Mouse (Mus musculus) left cerebral cortex, adult 18-20 months (tissue): ENCODE measurements around the gene Egfl7. TPM values are rescaled to one million over a fixed set of nuclear protein-coding genes. Genes with fewer than 3 reads are reported as not detected.

Source experiments
- DNase-seq, 2 experiments: peaks; one replicate each; pipeline ENCODE4 v3.0.0; 2021 to 2022; ENCODE audit warnings: low spot score in 2 of 2, mixed read lengths in 1 of 2
- total RNA-seq, 2 experiments: library from RNA; stranded (reverse); gene quantifications; 2 replicates each; pipeline ENCODE4 v1.2.3; 2021

The Egfl7 gene
- total RNA-seq, 2 experiments from 2014 or later, result 65.1 to 72.0 TPM

DNA sequence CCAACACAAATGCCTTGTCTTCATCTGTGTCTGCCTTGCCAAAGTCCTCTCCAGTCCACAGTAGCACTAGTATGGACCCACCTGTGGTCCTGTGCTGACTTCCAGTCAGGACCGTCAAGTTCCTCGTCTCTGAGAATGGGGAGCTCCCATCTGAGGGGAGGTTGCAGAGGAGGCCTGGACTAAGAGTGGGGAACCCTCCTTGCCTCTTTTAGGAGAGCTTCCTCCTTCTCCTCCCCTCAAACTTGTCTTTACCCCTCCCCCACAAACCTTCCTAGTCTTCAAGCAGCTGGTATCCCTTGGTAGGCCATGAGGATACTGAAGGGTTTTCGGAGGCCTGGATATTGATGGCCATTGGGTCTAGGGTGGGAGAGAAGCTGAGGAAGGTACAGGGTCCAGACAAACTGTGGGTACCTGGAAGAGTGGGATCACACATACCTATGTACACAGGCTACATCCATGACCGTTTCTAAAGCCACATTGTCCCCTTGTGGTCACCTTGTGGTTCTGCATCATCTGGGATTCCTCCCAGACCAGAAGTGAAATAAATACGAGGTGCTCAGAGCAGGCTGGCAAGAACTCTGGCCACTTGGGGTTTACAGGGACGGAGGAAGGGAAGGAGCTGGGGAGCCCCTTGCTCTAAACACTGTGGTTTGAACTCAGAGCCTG, 18.3 kb upstream of the Egfl7 start:
- peak in 1 of 2 experiments; percentile 26 for DNase-seq

- peak in 1 of 2 experiments; percentile 36 for DNase-seq
Measured at GRCm38 (mm10) chr2:26566221-26566620, 13.6 kb upstream of the Egfl7 start.

- peak; percentile 39 to 55 for DNase-seq
Measured at GRCm38 (mm10) chr2:26570034-26570433, 9.8 kb upstream of the Egfl7 start.

GRCm38 (mm10) chr2:26571400-26571799, 8.4 kb upstream of the Egfl7 start:
- DNase-seq, result no peak

DNA sequence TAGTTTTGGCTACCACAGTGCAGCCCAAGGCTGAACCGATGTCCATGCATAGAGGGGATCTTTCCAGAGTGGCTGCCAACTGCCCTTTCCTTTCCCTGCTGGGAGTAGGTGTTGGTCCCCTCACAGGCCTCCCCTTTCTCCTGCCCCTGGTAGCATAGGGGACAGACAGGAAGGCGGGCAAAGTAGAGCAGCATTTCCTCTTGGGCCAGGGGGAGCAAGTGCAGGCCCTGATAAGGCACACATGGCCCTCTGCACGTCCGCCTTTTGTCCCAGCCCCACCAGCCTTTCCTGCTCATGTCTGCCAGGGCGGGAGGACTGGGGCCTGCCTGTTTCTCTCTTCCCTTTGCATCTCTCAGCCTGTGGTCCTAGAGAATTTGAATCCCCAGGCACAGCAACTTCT, 8.0 kb upstream of the Egfl7 start:
- no peak for DNase-seq

DNA sequence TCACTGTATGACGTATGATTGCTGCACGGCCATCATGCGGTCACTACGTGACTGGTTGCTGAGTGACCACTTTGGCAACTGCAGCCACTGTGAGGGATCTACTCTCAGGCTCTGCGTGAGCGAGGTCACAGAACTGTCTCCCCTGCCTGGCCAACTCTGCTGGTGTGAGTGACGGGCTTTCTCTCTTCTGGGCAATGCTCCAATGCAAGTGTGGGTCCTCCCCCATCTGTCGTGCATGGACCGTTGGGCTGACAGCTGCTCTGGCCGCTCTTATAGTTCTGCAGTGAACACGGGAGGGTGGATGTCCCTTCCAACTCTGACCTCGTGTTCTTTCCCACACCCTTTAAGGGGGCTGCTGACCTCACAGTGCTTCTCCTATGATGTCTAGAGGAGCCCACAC, 6.4 kb upstream of the Egfl7 start:
- DNase-seq, result no peak

DNA sequence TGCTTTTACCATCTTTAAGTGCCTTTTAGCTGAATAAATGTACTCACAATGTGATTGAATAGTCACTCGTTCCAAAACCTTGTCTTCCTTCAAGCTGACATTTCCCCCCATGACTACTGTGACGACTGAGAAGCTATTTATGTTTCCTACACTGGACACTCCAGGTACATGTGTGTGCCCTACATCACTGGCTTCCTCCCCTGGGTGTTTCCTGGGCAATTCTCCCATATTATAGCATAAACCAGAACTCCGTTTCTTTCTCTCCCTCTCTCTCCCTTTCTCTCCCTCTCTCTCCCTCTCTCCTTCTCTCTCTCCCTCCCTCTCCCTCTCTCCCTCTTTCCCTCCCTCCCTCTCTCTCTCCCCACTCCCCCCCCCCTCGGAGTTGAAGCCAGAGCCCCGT, 6.0 kb upstream of the Egfl7 start:
- DNase-seq, result no peak

- no peak for DNase-seq
Measured at GRCm38 (mm10) chr2:26574862-26575261, 5.0 kb upstream of the Egfl7 start.

DNA sequence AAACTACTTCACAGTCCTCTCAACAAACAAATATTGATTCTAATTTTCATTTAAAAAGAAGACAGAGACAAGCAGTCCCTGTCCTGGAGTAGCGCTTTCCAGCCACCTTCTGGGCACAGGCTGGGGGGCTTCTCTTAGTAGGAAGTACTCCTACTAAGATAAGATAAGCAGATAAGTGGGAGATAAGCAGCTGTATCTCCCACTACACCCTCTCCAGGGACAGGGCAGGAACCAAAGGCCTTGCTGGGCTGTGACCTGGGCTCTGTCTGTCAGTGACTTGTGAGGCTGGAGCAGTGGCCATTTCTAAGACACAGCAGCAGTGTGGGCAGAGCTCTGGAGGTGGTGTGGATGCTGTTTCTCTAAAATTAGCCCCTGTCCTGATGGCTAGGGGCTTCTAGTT, 4.4 kb upstream of the Egfl7 start:
- no peak for DNase-seq

- no peak for DNase-seq
Measured at GRCm38 (mm10) chr2:26575865-26576264, 3.9 kb upstream of the Egfl7 start.

DNA sequence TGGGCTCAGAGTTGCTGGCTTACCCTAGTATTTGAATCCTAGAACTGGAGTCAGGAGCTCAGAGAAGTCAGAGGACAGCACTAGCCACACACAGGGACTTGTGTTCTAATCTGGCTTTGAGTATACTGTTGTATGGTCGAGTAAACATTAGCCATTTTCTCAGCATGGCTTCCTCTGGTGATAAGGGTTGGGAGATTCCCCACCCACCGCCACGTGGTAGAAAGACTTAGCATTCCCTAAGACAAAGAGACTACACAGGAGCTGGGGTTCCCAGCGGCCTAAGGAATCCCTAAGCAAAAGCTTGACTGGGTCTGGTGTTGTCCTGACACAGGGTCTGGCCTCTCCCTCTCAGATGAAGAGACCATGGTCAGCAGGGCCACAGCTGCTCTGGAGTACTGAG, 3.4 kb upstream of the Egfl7 start:
- DNase-seq, result no peak

- no peak for DNase-seq
Measured at GRCm38 (mm10) chr2:26578369-26578768, 1.4 kb upstream of the Egfl7 start.

DNA sequence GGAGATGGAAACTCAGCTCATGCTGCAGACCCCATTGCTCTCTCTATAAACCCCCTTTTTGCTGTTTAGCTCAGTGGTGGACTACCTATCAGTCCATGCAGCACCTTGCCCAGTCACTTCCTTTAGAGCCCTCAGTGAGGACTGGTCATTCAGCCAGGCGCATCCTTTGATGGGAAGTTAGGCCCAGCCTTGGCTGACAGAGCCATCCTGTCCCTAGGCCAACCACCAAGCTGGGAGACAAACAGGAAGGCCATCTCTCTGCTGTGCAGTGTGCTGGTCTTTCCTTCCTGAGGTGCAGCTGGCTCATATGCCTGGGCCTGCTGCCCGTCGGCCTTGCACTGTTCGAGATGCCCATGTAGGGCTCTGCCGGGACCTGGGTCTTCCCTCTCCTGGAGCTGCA, 937 bp downstream of the Egfl7 start:
- DNase-seq, result no peak

- no peak for DNase-seq
Measured at GRCm38 (mm10) chr2:26582203-26582602, 2.4 kb downstream of the Egfl7 start.

GRCm38 (mm10) chr2:26582741-26583140, 2.9 kb downstream of the Egfl7 start:
- no peak for DNase-seq

DNA sequence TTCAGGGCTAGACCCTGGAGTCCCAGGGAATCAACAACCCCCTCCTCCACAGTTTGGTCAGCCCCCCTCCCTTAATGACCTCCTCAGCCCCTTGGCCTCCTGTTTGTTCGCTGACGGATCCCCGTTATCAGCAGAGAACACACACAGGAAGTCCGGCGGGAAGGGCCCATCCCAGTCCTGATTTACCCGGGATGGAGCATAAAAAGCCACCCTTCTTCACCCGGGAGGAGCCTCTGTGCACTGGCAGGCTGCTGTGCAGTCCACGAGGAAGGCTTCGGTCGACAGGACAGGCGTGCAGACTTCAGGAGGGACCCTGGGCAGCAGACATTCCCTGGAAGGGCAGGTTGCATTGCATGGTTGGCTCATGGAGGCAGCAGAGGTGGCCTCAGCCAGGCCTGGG, 3.8 kb downstream of the Egfl7 start:
- DNase-seq, result no peak

DNA sequence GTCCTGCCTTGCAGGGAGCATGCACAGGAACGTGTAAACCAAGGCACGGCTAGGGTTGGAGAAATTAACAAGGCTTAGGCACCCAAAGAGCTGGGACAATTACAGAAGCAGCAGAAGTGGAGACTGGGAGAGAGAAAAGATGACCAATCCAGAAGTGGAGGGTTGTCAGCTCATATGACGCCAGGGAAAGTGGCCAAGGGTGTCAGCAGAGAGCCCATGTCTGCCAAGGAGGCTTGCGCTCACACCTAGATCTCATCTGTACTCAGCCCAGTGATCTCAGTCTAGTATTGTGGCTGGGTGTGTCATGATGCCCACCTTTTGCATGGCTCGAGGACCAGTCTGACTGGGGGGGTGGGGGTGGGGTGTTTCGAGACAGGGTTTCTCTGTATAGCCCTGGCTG, 5.9 kb downstream of the Egfl7 start:
- no peak for DNase-seq

- DNase-seq, result peak; percentile 59 to 67
Measured at GRCm38 (mm10) chr2:26586294-26587043, 6.7 kb downstream of the Egfl7 start, which contains the start of gene Gm20532. Gene Gm20532 (plus strand): TSS chr2:26586639.

- DNase-seq, result no peak
Measured at GRCm38 (mm10) chr2:26587044-26587405, 7.2 kb downstream of the Egfl7 start.

GRCm38 (mm10) chr2:26588573-26588972, 8.8 kb downstream of the Egfl7 start:
- DNase-seq, result no peak

- DNase-seq, result no peak
Measured at GRCm38 (mm10) chr2:26589284-26589683, 9.5 kb downstream of the Egfl7 start.

DNA sequence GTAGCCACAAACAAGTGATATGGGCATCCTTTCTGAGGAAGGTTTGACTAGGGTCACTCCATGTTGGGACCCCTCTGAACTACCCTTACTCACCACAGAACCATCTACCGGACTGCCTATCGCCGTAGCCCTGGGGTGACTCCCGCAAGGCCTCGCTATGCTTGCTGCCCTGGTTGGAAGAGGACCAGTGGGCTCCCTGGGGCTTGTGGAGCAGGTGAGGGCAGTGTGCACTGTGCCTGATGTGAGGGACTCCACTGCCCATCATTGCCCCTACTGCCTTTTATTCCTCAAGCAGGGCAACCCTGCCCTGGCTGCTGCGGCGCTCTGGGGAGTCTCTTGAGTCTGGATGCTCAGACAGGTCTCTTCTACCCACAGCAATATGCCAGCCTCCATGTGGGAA, 10.5 kb downstream of the Egfl7 start:
- no peak for DNase-seq

GRCm38 (mm10) chr2:26590962-26591361, 11.1 kb downstream of the Egfl7 start:
- DNase-seq, result no peak
